Mouse (Mus musculus): ENCODE data around the gene Thumpd1. TPM values are rescaled to one million over a fixed set of nuclear protein-coding genes. Genes with fewer than 3 reads are reported as not detected.

The Thumpd1 gene
- polyA plus RNA-seq, 1 experiment from 2014 or later, result 50.3 TPM

GRCm38 (mm10) chr7:119670925-119671324, 49.7 kb downstream of the Thumpd1 start:
- 0 out of 2 replicates have a peak, but pooled peaks cover 4% of the 10 kb centered on the region for H3K27me3 ChIP-seq (replicated peaks)
- no peak overlapping the region for H3K27ac ChIP-seq (replicated peaks)
- 46% methylated on average over 6 of the region's 6 CpGs for WGBS
- no peak overlapping the region for H3K9ac ChIP-seq
- H3K9me3 ChIP-seq, result no peaks in the 10 kb centered on the region
- no peak overlapping the region for H3K4me3 ChIP-seq
- no peaks in the 10 kb centered on the region for H3K36me3 ChIP-seq
- no peak overlapping the region for H3K4me2 ChIP-seq
- H3K4me1 ChIP-seq, result no peaks in the 10 kb centered on the region
- no peak for ATAC-seq (ENCODE audit: extremely low read depth, insufficient number of reproducible peaks, low FRiP score, low TSS enrichment)

- WGBS, result 69% methylated on average over 5 of the region's 5 CpGs
- Histone ChIP-seq H3K4me3 (no peak overlapping the region), H3K9me3 (no peaks in the 10 kb centered on the region), H3K4me1 (no peaks in the 10 kb centered on the region), H3K4me2 (no peak overlapping the region), H3K36me3 (no peaks in the 10 kb centered on the region), H3K27ac (replicated peaks) (no peak overlapping the region), H3K27me3 (replicated peaks) (0 out of 2 replicates have a peak, but pooled peaks cover 4% of the 10 kb centered on the region), H3K9ac (no peak overlapping the region)
- ATAC-seq (ENCODE audit: extremely low read depth, insufficient number of reproducible peaks, low FRiP score, low TSS enrichment), result no peak
These were observed 50.2 kb downstream of the Thumpd1 start for GRCm38 (mm10) chr7:119670395-119670794.

DNA sequence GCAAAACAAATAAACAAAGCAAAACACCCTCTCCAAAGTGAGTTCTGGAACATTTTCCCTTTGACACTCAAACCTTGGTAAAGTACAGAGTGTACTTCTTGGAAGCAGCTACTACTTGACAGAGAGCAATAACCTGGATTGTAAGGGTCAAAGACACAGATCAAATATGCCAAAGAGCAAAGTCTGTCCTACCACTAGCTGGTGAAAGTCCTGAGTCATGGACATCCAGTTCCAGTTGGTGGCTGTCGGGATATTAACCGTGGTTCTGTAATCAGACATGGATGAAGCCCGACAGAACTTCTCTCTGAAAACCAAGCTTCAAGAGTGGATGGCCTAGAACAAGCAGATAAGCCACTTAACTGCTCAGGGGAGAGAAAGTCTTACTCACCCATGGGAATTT, 52.7 kb downstream of the Thumpd1 start:
- Histone ChIP-seq H3K4me2 (no peak overlapping the region), H3K27ac (replicated peaks) (no peak overlapping the region), H3K9ac (no peak overlapping the region), H3K4me1 (no peaks in the 10 kb centered on the region), H3K4me3 (no peak overlapping the region), H3K9me3 (no peaks in the 10 kb centered on the region), H3K27me3 (replicated peaks) (0 out of 2 replicates have a peak, but pooled peaks cover 4% of the 10 kb centered on the region), H3K36me3 (no peaks in the 10 kb centered on the region)
- ATAC-seq (ENCODE audit: extremely low read depth, insufficient number of reproducible peaks, low FRiP score, low TSS enrichment), result no peak
- WGBS, result 65% methylated on average over 3 of the region's 3 CpGs

Other genes with a start within 250 kb of the Thumpd1 start
- gene Umod, start 241.5 kb downstream of the Thumpd1 start, polyA plus RNA-seq (2015; fragmentation: Nextera tagmentation; extraction: Ambion mirVana), result not detected in 2 replicates
- not detected in 2 replicates for gene Acsm5, start 201.3 kb downstream of the Thumpd1 start, polyA plus RNA-seq (2015; fragmentation: Nextera tagmentation; extraction: Ambion mirVana)
- gene Pdilt, start 197.3 kb downstream of the Thumpd1 start, polyA plus RNA-seq (2015; fragmentation: Nextera tagmentation; extraction: Ambion mirVana), result not detected in 2 replicates
- not detected in 2 replicates for gene Acsm2, start 166.5 kb downstream of the Thumpd1 start, polyA plus RNA-seq (2015; fragmentation: Nextera tagmentation; extraction: Ambion mirVana)
- 0.09 and 0.17 TPM in 2 replicates for gene Acsm1, start 113.8 kb downstream of the Thumpd1 start, polyA plus RNA-seq (2015; fragmentation: Nextera tagmentation; extraction: Ambion mirVana)
- gene Acsm4, start 30.8 kb downstream of the Thumpd1 start, polyA plus RNA-seq (2015; fragmentation: Nextera tagmentation; extraction: Ambion mirVana), result not detected in 2 replicates
- gene Acsm3, start 40.1 kb upstream of the Thumpd1 start, polyA plus RNA-seq (2015; fragmentation: Nextera tagmentation; extraction: Ambion mirVana), result 0.14 TPM in 1 of 2 replicates, not detected in the other
- gene Rexo5, start 73.2 kb upstream of the Thumpd1 start, polyA plus RNA-seq (2015; fragmentation: Nextera tagmentation; extraction: Ambion mirVana), result 15.3 TPM in 2 replicates
- 12.9 TPM in 2 replicates for gene Eri2, start 73.3 kb upstream of the Thumpd1 start, polyA plus RNA-seq (2015; fragmentation: Nextera tagmentation; extraction: Ambion mirVana)
- gene Lyrm1, start 175.1 kb upstream of the Thumpd1 start, polyA plus RNA-seq (2015; fragmentation: Nextera tagmentation; extraction: Ambion mirVana), result 8.2 TPM in 2 replicates
- 6.4 and 7.3 TPM in 2 replicates for gene Dcun1d3, start 175.5 kb upstream of the Thumpd1 start, polyA plus RNA-seq (2015; fragmentation: Nextera tagmentation; extraction: Ambion mirVana)